Mouse (Mus musculus) testis, postnatal 14 days (tissue): Measurements from ENCODE around the gene Nkain1.

Experiments used
- DNase-seq: peaks from one replicate; pipeline ENCODE4 v3.0.0; 2021; ENCODE audit warnings: low spot score

Gene Nkain1

DNA sequence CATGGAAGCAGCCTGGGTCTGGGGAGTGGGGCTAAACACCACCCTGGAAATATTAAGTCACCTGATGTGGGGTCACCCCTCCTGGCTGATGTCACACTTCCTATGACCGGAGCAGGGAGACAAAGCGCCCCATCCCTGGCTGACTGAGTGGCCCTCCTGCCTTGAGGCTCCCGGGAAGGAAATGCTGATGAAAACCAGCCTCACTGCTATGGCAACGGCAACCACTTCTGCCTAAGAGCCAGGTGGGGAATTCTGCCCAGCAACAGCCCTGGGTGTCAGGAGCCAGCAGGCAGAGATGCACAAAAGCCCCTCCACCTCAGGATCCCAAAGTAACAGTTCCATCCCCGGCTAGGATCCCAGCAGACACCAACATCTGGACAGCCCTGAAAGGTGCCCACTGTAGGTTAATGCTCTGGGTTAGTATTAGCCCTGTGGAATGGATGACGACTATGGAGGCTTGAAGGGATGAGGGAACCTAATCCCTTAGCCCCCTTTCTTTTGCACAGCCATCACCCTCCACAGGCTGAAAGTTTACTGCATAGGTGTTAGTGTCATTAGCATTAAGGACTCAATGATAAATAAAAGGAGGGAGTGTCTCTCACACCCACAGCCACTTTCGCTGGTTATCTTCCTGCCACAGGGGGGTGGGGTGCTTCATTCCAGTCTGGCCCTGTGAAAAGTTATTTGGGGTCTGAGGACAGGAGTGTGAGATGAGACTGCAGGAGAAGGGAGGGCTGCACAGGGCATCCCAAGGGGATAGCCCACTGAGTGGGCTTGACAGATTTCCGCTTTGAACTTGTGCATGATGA is 21.5 kb downstream of the Nkain1 start:
- DNase-seq, result no peak

DNA sequence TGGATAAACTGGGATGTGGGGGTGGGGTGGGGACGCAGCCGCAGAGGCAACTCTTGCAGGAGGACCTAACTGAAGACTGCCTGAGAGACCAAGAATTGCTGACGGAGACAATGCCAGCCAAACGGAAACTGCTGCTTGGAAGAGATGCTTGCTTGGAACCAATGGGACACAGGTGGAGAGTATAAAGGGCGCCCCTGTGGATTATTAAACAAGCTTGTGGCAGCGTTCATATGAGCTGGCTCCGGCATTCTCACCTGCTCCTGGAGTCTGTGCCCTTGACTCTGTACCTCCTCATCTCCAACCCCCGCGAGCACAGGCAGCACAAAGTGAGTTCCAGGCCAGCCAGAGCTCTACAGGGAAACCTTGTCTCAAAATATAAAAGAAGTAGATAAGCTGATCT is 23.5 kb downstream of the Nkain1 start:
- no peak for DNase-seq

DNA sequence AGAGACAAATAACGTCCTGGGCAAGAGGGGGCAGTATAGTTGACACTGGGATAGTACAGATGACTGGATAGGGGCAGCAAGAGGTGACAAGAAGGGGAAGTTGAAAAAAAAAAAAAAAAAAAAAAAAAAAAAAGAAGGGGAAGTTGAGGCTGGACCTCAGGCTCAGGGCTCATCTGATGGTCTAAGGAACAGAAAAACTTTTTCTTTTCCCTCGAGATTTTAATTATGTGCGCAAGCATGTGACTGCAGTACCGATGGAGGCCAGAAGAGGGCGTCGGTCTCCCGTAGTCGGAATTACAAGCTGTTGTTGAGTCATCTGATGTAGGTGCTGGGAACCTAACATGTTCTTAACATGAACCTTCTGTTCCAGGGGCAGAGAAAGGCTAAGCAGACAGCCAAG is 24.8 kb downstream of the Nkain1 start:
- no peak for DNase-seq

DNA sequence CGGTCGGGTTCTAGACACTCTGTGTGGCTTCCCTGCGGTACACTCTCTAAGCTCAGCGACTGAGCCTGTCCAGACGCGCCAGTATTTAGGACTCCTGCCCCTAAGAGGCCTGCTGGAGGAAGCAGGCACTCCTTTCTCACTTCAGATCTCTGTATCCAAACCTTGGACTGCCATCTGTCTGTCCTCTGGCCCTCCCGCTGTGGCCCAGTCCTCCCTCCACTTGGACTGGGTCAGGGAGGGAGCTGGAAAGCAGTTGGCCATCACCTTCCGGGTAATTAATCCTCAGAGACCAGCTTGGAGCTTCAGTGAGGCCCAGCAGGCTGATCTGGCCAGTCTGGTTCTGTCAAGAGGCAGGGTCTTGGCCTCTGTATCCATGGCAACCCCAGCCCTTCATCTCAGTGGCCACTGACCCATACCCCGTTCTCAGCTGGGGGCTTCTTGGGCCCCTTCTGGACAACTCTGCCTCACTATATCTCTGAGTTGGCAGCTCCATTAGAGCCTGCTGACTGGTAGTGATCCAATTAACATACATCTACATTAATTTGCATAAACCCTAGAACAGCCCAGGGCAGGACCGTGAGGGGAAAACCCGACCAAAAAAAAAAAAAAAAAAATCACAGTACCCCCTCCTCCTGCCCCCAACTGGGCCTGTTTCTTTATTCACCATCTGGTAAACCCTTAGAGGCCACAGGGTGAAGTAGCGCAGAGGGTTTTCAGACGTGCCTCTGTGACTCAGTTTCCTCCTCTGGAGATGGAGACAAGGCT is 27.0 kb downstream of the Nkain1 start:
- DNase-seq, result no peak

DNA sequence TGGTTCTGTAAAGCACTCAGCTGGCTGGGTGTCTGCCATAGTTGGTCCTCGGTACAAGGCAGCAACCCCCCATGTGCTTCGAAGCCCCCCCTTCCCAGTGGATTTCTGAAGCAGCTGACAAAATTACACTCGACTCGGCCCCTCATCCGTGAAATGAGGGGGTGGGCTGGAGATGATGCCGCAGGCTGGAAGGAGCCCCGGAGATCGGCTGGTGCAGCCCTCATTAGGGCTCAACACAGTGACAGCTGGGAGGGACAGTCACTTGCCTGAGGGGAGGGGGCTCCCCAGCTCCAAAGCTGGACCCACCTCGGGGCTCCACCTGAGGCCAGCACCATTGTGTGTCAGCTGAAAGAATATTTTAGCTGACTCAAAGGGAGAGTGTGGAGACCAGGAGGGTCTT is 29.6 kb downstream of the Nkain1 start:
- DNase-seq, result no peak

GRCm38 (mm10) chr4:130543121-130543520 is 30.9 kb downstream of the Nkain1 start:
- no peak for DNase-seq

DNA sequence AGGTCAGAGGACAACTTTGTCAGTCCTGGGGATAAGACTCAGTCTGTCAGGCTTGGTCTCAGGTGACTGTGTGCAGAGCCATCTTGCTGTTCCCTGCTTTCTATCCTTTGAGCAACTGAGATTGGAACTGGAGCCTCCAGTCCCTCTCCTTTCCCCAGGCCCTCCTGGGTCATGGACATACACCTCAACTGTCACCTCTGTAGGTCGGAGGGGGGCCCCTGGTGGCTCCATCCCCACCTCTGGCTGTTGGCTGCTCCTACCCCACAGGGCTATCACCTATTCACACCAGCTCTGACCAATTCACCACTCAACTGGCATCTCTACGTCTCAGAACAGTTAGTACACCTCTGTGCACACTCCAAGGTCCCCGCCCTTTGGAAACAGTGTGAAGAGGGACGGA is 33.1 kb downstream of the Nkain1 start:
- no peak for DNase-seq

DNA sequence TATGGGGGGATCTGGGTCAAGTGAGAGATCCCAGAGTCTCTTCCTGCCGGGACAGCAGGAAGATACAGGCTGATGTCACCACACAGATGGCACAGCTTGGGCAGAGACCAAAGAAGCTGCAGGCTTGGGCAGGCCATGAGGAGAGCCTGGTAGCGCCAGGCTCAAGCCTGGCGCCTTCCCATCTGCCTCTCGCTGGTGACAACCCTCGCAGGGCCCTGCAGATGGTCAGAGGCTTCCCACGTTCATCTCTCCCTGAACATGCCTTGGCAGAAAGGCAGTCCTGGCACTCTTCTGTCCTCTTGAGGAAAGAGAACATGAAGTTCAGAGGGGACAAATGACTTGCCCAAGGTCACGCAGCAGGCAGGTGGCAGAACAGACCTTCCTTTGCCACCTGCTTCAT is 34.3 kb downstream of the Nkain1 start:
- no peak for DNase-seq

DNA sequence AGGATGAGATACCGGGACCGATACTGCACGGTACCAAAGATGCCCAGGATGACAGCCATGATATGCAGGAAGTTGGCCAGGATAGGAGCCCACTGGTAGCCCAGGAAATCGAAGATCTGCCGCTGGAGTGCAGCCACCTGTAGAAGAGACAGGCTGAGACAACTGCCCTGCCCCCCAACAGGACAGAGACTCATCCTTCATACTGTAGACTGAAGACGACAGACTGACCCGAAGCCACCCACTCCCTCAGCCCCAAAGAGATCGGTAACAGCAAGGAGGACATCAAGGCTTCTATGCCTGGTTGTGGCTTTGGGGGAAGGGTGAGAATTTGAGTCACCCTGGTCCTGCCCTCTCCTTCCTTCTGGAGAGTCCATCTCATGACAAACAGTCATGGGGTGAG is 34.9 kb downstream of the Nkain1 start:
- DNase-seq, result no peak

GRCm38 (mm10) chr4:130537371-130537770 is 36.6 kb downstream of the Nkain1 start:
- no peak for DNase-seq

- no peak for DNase-seq
Observed at GRCm38 (mm10) chr4:130535789-130536188, 38.2 kb downstream of the Nkain1 start.

DNA sequence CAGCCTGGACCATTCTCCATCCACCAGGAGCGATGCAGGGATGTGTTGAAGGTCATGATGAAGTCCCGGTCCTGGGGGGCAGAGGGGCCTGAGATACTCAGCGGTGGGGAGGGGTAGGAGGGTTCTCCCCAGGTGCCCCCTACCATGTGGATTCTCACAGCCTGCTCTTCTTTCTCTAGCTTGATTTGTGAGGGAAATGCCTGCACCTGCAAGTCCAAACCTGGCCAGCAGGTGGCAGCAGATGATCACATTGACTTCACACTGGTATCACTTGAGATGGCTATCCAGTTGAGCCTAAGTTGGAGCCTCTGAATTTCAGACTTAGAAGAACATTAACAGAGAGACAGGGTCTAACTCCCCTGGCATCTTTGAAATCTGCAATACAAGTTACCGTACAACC is 40.0 kb downstream of the Nkain1 start:
- DNase-seq, result peak; percentile 66

DNA sequence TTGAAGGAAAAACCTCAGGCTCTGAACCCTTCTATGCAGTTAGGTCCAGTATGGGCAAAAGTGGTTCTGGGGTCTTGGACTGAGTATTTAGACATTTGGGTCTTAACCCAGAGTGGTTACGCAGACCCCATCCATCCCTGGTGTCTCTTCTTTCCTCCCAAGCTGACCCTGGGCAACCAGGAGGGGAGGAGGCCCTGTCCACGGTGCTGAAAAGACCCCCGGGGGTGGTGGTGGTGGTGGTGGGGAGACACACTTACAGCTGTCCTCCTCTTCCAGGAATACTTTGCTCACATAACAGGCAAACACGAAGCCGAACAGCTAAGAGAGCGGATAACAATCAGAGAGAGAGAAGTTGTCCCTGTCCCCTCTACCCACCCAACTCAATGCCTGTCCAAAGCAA is 41.6 kb downstream of the Nkain1 start:
- no peak for DNase-seq

DNA sequence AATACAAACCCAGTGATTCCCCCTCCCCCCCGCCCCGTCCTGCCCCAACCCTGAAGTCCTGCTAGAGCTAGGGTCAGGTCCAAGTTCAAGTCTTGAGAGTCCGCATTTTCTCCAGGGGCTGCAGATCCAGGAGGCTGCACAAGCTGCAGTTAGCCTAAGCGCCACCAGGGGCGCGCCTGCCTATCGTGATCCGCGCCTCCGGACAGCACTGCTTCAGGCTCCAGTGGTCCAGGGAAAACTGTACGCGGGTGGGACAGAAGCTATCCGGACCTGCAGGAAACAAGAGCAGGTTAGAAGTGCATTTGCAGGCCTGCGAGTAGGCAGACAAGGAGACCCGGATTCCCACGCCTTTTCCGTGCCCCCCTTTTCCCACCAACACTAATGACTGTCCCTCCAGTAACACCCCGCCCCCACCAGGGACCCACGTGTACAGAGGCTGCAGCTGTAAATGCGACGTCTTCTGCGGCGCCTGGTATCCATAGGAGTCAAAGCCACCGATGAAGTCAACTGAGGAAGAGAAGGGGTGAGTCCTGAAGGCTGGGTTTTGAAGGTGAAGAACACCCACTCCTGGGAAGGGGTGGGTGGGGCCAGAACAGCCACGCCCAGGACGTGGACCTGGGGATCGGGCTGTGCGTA is 42.2 kb downstream of the Nkain1 start:
- peak; percentile 72 for DNase-seq

DNA sequence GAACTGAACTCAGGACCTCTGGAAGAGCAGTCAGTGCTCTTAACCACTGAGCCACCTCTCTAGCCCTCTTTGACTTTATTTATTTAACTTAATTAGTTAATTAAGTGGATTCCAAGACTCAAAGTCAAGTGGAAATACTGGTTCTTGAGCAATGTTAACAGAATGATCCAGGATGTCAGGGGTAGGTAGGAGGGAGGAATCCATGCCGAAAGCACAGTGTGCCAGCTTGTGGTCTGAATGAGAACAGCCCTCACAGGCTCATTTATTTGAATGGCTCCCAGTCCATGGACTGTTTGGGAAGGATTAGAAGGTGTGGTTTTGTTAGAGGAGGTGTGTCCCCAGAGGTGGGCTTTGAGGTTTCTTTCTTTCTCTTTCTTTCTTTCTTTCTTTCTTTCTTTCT is 46.2 kb downstream of the Nkain1 start:
- no peak for DNase-seq

GRCm38 (mm10) chr4:130525041-130525440 is 48.9 kb downstream of the Nkain1 start:
- no peak for DNase-seq

- no peak for DNase-seq
Observed at GRCm38 (mm10) chr4:130521466-130521865, 52.5 kb downstream of the Nkain1 start.

DNA sequence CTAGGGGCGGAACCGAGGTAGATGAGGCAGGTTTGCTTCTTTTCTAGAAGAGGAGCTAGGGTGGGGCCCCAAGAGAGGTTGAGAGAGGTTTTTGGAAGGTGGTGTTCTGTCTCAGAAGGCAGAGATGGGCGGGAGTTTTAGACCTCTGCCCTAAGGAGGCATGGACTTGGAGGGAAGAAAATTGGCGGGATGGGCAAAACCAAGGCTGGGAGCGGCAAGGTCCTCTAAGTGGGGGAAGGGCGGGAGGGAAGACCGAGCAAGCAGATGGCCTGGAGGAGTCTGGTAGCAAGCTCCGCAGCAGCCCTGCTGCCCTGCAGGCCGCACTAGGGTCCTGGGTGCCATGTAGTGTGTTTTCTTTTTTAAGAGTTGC is 53.5 kb downstream of the Nkain1 start:
- DNase-seq, result no peak

GRCm38 (mm10) chr4:130519567-130520481 is 54.1 kb downstream of the Nkain1 start:
- peak; percentile 95 for DNase-seq

GRCm38 (mm10) chr4:130516490-130516889 is 57.5 kb downstream of the Nkain1 start:
- DNase-seq, result no peak
